Mouse (Mus musculus) cortical plate, adult 2 months (tissue): ENCODE measurements around the gene Ntn1.

Experiments
- CTCF ChIP-seq: fragments of 200-500 bp; IDR thresholded peaks from 2 replicates; pipeline ENCODE4 v1.5.1; 2011; ENCODE audit warnings: mild to moderate bottlenecking, control low read depth, low read length; ENCODE audit not compliant: insufficient read depth; ENCODE audit errors: extremely low read depth
- POLR2A ChIP-seq: fragments of 200-500 bp; IDR thresholded peaks from 2 replicates; pipeline ENCODE4 v1.6.1; 2011; ENCODE audit warnings: mild to moderate bottlenecking, low read length, control low read depth; ENCODE audit not compliant: insufficient read depth; ENCODE audit errors: extremely low read depth

DNA sequence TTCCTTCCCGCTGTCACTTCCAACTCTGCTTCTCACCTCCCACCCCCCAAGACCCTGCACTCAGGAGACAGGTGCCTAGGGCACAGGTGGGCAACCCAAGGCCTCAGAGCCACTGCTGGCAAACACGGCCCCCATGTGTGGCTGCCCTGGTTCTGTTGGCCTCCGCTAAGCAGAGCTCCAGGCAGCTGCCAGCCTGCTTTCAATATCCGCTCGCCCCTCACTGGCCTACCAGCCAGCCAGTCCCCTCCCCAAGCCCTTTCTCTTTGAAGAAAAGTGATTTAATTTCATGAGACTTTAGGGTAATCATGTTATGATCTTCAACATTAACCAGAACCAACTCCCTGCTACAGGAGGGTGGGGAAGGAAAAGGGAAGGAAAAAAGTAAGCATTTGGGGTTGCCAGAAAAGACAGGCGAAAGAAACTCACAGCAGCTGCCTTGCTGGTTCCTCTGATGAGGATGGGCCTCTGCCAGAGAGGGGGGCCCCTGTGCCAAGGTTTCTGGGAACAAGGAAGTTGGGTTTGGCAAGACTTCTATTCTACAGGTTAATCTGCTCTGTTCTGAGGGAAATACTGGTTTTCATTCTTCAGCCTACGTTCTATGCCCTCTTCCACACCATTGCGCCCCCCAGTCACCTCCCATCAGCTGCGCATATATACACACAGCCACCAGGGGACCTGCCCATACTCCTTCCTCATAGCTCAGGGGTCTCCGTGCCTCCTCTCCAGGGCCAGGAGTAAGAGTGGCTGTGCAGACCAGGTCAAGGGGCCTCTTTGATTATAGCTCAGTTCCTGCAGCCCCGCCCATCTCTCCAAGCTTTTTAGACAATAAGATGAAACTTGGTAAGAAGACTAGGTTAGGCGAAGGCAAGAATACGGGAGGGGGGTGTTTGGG, 59.3 kb downstream of the Ntn1 start:
- no peak for TF ChIP-seq CTCF
- TF ChIP-seq POLR2A = no peak
